Mouse (Mus musculus) limb, embryonic 15.5 days (tissue): ENCODE data around the gene Kcnh1. TPM values are rescaled to one million over a fixed set of nuclear protein-coding genes. Genes with fewer than 3 reads are reported as not detected.

ENCODE experiments used
- ATAC-seq: fragments of 200-750 bp; cut with Nextera tagmentation; 2 replicates; pipeline ENCODE4 v1.8.0; 2017; ENCODE audit warnings: low read depth, moderate TSS enrichment; ENCODE audit not compliant: insufficient number of reproducible peaks, low FRiP score, low TSS enrichment
- H3K27ac ChIP-seq: fragments of 300-500 bp; sonication (generic); 2 replicates; pipeline ENCODE4 v1.5.1; 2015; ENCODE audit warnings: moderate library complexity, mild to moderate bottlenecking, inconsistent platforms
- H3K27me3 ChIP-seq: fragments of 300-500 bp; sonication (generic); 2 replicates; pipeline ENCODE4 v1.6.1; 2015; ENCODE audit warnings: inconsistent platforms
- H3K36me3 ChIP-seq: fragments of 300-500 bp; sonication (generic); 2 replicates; pipeline ENCODE4 v1.6.1; 2015; ENCODE audit warnings: inconsistent platforms
- H3K4me1 ChIP-seq: fragments of 300-500 bp; sonication (generic); 2 replicates; pipeline ENCODE4 v1.6.1; 2015; ENCODE audit warnings: inconsistent platforms
- H3K4me2 ChIP-seq: fragments of 300-500 bp; sonication (generic); 2 replicates; pipeline ENCODE4 v1.6.1; 2015; ENCODE audit warnings: mild to moderate bottlenecking, inconsistent platforms
- H3K4me3 ChIP-seq: fragments of 300-500 bp; sonication (generic); 2 replicates; pipeline ENCODE4 v1.5.1; 2015; ENCODE audit warnings: mild to moderate bottlenecking, inconsistent platforms
- H3K9ac ChIP-seq: fragments of 300-500 bp; sonication (generic); 2 replicates; pipeline ENCODE4 v1.6.1; 2015; ENCODE audit warnings: inconsistent platforms
- H3K9me3 ChIP-seq: fragments of 300-500 bp; sonication (generic); 2 replicates; pipeline ENCODE4 v1.6.1; 2016; ENCODE audit warnings: inconsistent platforms
- WGBS: fragments of 180-500 bp; shearing (Covaris S2); methylation state at CpG from one replicate; pipeline ENCODE4 v1.1.7; 2015; 5-methylcytosine and 5-hydroxymethylcytosine counted together
- polyA plus RNA-seq: library from polyadenylated mRNA; unstranded; fragments of >200 nt; fragmentation: Nextera tagmentation; extraction: Ambion mirVana; gene quantifications from 2 replicates; pipeline ENCODE4 v1.2.1, GENCODE M21; 2015

Kcnh1 gene
- polyA plus RNA-seq: 0.35 and 0.61 TPM in 2 replicates

DNA sequence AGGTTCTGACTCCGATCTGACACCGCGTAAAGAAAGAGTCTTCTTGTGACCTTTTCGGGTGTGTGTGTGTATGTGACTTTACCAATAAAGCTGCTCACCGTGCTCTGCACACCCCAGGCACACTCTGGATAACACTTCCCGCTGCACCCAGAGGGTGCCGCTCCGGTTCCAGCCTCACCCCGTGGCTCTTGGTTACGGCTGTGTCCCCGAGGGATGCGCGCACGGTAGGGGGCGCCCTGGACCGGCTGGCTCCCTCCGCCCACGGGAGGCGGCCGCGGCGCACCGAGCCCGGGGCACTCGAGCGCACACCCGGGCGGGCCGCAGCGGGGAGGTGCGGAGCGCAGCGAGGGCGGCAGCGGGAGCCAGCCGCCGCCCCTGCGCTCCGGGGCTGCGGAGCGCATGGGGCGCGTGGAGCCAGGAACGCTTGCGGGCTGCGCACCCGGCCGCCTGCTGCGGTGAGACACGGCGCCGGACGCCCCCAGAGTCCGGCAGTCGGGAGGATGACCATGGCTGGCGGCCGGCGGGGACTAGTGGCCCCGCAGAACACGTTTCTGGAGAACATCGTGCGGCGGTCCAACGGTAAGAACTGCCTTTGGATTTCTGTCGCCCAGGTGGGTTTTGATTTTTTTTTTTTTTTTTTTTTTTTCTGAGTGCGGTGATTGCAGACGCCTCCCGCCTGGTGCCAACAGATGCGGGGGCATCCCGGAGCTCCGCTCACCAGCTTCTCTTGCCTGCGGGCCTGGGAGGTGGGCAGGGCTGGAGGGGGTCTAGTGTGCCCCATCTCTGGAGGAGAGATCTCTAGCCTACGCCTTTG is at the start of gene Kcnh1:
TSS of gene Kcnh1 (plus strand) at position 267 of the 814 bp plus-strand sequence.
- ATAC-seq: peak; percentile 74
- peak within 1 kb of the TSS; percentile 96 for H3K4me2 ChIP-seq
- H3K27me3 ChIP-seq: peaks cover 47% of the 10 kb centered on the region
- peak within 1 kb of the TSS; percentile 53 for H3K4me3 ChIP-seq
- H3K9ac ChIP-seq: peak within 1 kb of the TSS; percentile 33; the same call in 1 of the 2 replicates
- no peak within 1 kb of the TSS for H3K27ac ChIP-seq
- H3K36me3 ChIP-seq: no peaks in the 10 kb centered on the region
- peaks cover 12% of the 10 kb centered on the region for H3K4me1 ChIP-seq
- H3K9me3 ChIP-seq: no peaks in the 10 kb centered on the region
- WGBS: under 1% methylated on average over 73 of the region's 73 CpGs

DNA sequence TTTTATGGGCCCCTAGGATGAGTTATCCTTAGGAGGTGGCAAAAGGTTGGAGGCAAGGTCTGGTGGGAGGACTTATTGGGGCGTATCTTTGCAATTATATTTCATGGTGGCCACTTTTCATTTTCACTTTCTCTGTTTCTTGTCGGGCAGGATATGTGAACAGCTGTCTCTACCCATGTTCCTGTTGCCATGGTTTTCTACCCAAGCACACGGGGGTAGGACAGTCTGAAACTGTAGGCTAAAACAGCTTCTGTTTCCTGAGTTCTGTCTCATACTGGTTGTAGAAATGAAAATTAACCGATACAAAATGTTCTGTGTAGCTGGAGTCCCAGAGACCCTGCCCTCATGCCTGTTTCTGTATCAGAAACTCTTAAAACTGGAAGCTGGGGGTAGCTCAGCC is 39.4 kb upstream of the Kcnh1 start:
- no peaks in the 10 kb centered on the region for H3K27me3 ChIP-seq
- H3K4me3 ChIP-seq: no peak overlapping the region
- H3K4me1 ChIP-seq: no peaks in the 10 kb centered on the region
- H3K9me3 ChIP-seq: no peaks in the 10 kb centered on the region
- ATAC-seq: no peak
- no peak overlapping the region for H3K9ac ChIP-seq
- no peaks in the 10 kb centered on the region for H3K36me3 ChIP-seq
- no peak overlapping the region for H3K27ac ChIP-seq
- 88% methylated on average over 4 of the region's 4 CpGs for WGBS
- H3K4me2 ChIP-seq: no peak overlapping the region

DNA sequence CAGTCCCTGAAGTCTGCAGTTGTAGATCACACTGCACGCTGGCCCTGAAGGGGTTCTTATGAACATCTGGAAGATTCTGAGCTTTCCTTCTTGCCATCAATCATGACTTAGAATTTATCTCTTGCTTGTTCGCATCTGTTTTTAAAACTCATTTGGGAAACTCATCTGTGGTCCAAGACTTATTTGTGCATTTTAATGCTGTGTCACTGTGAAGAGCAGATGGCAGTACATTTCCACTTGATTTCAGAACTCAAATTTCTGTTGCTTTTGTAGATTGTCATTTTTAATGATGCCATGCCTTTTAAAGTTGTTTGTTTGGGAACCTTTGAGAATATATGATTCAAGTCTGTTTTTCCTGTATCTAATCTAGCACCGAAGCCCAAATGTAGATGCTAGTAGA is 19.1 kb upstream of the Kcnh1 start:
- Histone ChIP-seq H3K27ac (no peak overlapping the region), H3K4me2 (no peak overlapping the region), H3K9me3 (no peaks in the 10 kb centered on the region), H3K4me3 (no peak overlapping the region), H3K9ac (no peak overlapping the region), H3K36me3 (no peaks in the 10 kb centered on the region), H3K4me1 (peaks cover 5% of the 10 kb centered on the region; the same call in 1 of the 2 replicates), H3K27me3 (no peaks in the 10 kb centered on the region)
- WGBS: 75% methylated on average over 3 of the region's 3 CpGs
- no peak for ATAC-seq

DNA sequence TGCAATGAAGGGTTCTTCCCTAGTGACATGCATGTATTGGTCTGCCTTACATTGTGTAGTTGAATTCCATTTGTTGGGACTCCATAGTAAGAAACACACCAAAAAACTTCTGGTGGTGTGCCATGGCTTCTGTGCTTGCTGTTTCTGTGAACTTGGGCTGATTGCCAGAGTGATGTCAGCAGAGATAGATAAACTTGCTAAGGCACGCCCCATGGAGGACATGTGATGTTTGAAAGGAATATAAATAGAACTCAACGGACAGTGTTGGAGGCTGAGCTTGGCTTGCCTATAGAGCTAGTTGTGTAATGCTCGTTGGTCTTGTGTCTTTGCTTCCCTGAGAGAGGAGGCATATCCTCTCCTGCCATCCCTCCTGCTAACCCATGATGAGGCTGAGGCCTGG is 10.7 kb upstream of the Kcnh1 start:
- no peaks in the 10 kb centered on the region for H3K36me3 ChIP-seq
- no peak overlapping the region for H3K4me2 ChIP-seq
- H3K9me3 ChIP-seq: no peaks in the 10 kb centered on the region
- H3K4me1 ChIP-seq: no peaks in the 10 kb centered on the region
- H3K9ac ChIP-seq: no peak overlapping the region
- 73% methylated on average over 3 of the region's 3 CpGs for WGBS
- ATAC-seq: no peak
- no peak overlapping the region for H3K4me3 ChIP-seq
- H3K27me3 ChIP-seq: no peaks in the 10 kb centered on the region
- H3K27ac ChIP-seq: no peak overlapping the region

DNA sequence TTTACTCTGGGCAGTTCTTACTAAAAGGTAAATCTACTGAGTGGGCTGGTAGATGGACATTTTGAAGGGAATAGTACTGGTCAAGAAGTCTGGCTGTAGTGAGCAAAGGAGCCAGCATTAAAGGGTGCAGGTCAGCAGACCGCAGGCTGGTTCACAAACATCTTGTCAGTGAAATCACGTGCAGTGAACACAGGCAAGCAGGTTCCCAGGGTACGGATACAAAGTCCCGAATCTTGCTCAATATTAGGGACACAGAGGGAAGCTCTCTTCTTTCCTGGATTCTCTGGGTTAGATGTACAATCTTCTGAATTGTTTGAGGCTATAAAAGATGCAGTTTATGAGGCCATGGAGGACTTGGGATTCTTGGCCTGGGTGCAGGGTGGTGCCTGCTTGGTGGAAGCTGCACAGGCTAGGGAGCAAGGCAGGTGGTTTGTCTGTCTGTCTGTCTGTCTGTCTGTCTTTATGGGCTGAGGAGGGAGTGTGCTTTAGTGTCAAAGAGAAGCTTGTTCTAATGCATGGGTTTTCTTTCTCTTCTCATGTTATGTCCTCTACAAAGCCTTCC is 8.8 kb upstream of the Kcnh1 start:
- Histone ChIP-seq H3K27me3 (no peaks in the 10 kb centered on the region), H3K9me3 (no peaks in the 10 kb centered on the region), H3K4me3 (no peak overlapping the region), H3K4me1 (no peaks in the 10 kb centered on the region), H3K9ac (no peak overlapping the region), H3K27ac (no peak overlapping the region), H3K36me3 (no peaks in the 10 kb centered on the region), H3K4me2 (no peak overlapping the region)
- ATAC-seq: no peak
- WGBS: 77% methylated on average over 4 of the region's 4 CpGs

DNA sequence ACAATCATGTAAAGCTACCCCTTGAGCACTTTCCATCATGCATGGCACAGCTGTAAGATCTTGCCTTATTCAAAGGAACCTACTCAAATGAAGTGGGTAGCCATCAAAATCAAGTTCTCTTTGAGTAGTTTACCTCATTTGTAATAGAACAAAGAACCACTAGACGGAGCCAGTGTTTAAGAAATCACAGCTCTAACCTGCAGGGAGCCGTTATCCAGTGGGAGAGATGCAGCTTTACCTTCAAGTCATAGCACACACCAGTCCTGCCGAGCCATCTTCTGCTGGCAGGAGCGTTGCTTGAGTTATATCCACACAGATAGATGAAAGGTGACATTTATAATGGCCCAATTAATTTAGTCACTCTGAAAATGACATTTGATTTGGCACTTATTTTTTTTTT is 1.5 kb upstream of the Kcnh1 start:
- H3K36me3 ChIP-seq: no peaks in the 10 kb centered on the region
- WGBS: 10% methylated on average over 4 of the region's 4 CpGs
- H3K27ac ChIP-seq: no peak overlapping the region
- peaks cover 12% of the 10 kb centered on the region for H3K4me1 ChIP-seq
- H3K27me3 ChIP-seq: peaks cover 47% of the 10 kb centered on the region
- H3K9me3 ChIP-seq: no peaks in the 10 kb centered on the region
- H3K4me2 ChIP-seq: no peak overlapping the region
- ATAC-seq: no peak
- H3K4me3 ChIP-seq: no peak overlapping the region
- no peak overlapping the region for H3K9ac ChIP-seq

DNA sequence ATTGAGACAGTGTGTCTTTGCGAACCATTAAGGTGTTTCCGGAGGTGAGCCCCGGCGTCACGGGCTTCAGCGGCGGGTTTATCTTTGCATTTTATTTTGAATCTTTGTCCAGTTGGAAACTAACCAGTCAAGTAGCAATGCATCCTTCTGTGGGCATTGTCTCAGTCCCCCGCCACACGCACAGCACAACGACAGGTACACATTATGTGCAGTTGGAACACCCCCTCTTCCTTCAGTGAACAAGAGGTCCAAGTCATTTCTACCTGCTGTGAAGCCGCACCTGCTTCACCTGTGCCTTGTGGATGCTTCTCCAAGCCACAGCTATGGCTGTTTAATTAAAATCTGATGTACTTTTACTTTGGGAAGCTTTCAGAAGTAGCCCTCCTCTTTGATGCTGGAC is 803 bp upstream of the Kcnh1 start:
- no peak overlapping the region for H3K4me3 ChIP-seq
- H3K9ac ChIP-seq: no peak overlapping the region
- no peaks in the 10 kb centered on the region for H3K36me3 ChIP-seq
- H3K4me1 ChIP-seq: peaks cover 12% of the 10 kb centered on the region
- no peak for ATAC-seq
- peaks cover 47% of the 10 kb centered on the region for H3K27me3 ChIP-seq
- H3K4me2 ChIP-seq: no peak overlapping the region
- H3K27ac ChIP-seq: no peak overlapping the region
- no peaks in the 10 kb centered on the region for H3K9me3 ChIP-seq
- 81% methylated on average over 11 of the region's 11 CpGs for WGBS

DNA sequence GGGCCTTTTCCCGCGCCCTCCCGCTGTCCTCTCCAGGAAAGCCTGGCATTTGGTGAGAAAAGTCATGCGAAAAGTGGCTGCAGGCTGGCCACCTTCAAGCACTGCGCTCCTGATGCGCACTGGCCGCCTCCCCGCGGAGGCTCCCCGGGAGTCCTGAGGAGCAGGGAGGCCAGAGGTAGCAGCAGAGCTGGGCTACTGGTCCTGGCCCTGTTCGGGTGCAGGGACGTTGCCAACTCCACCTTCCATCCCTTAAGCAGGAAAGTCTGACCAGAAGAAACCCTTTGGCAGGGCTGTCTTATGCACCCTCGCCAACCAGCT is 707 bp downstream of the Kcnh1 start:
- Histone ChIP-seq H3K36me3 (no peaks in the 10 kb centered on the region), H3K27me3 (peaks cover 47% of the 10 kb centered on the region), H3K4me3 (peak overlapping the region; percentile 53), H3K9me3 (no peaks in the 10 kb centered on the region), H3K4me2 (peak overlapping the region; percentile 96), H3K4me1 (peaks cover 12% of the 10 kb centered on the region), H3K27ac (no peak overlapping the region), H3K9ac (0 out of 2 replicates have a peak overlapping the region, but pooled peaks have one; percentile 10)
- WGBS: 5% methylated on average over 13 of the region's 13 CpGs
- no peak for ATAC-seq

DNA sequence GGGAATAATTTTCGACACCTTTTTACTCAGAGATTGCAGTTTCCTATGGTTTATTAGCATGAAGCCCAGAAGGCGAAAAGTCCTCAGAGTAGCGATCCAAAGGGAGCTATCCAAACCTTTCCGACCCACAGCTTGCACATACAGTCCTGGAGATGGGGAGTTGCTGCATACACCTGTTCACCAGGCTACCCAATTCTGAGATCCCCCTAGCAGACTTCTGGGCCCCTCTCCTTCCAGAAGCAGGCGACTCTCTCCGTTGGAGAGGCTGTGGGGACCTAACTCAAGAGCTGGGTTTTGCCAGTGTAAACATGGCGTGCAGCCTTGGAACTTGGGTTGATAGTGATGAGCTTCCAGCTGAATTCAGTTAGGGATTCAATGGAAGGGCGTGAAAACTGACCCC is 1.3 kb downstream of the Kcnh1 start:
- no peak overlapping the region for H3K4me2 ChIP-seq
- ATAC-seq: no peak

DNA sequence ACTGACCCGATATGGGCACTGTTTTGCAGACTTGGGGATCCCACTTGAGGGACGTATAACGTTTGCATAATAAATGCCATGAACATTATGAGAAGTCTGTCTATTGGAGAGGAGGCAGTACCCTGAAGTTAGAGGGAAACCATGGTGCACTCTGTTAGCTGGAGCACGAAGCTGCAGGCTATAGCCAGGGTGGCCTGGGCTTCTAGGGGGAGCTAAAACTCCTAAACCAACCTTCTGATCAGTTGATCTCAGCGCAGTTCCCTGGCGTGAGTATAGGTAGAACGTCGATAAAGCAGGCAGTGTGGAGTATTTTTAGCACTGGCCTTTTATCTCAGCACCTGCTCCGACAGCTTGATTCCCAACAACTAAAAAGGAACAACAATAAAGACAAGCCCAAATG is 2.1 kb downstream of the Kcnh1 start:
- H3K27me3 ChIP-seq: peaks cover 47% of the 10 kb centered on the region
- no peaks in the 10 kb centered on the region for H3K9me3 ChIP-seq
- no peak for ATAC-seq
- H3K36me3 ChIP-seq: no peaks in the 10 kb centered on the region
- no peak overlapping the region for H3K4me2 ChIP-seq
- no peak overlapping the region for H3K9ac ChIP-seq
- H3K4me3 ChIP-seq: no peak overlapping the region
- H3K4me1 ChIP-seq: peaks cover 12% of the 10 kb centered on the region
- WGBS: 65% methylated on average over 9 of the region's 9 CpGs
- H3K27ac ChIP-seq: no peak overlapping the region

More for the DNA sequence above, 1.3 kb downstream of the Kcnh1 start:
- H3K36me3 ChIP-seq: no peaks in the 10 kb centered on the region
- H3K9ac ChIP-seq: no peak overlapping the region
- WGBS: 57% methylated on average over 8 of the region's 8 CpGs
- no peaks in the 10 kb centered on the region for H3K9me3 ChIP-seq
- H3K27me3 ChIP-seq: peaks cover 47% of the 10 kb centered on the region
- H3K4me3 ChIP-seq: no peak overlapping the region
- H3K27ac ChIP-seq: no peak overlapping the region
- peaks cover 12% of the 10 kb centered on the region for H3K4me1 ChIP-seq

DNA sequence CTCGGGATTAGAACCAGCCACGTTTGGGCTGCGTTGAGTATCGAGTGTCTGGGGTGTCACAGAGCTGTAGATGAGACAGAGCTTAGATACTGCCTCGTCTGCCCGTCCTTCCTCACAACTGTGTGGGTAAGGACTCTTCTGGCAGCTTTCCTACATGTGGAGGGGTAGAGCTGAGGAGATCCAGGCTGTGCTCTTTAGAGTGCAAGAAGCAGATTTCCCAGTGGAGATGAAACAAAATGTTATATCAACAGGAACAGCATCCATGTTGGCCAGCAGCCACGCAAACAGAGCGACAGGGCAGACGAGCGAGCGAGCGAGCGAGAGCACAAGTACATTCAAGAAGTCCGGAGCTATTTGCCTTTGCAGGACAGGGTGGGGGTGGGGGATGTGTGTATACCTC is 3.1 kb downstream of the Kcnh1 start:
- WGBS: 76% methylated on average over 14 of the region's 14 CpGs
- no peak overlapping the region for H3K4me2 ChIP-seq
- no peak overlapping the region for H3K9ac ChIP-seq
- H3K9me3 ChIP-seq: no peaks in the 10 kb centered on the region
- peaks cover 38% of the 10 kb centered on the region for H3K27me3 ChIP-seq
- ATAC-seq: no peak
- peaks cover 12% of the 10 kb centered on the region for H3K4me1 ChIP-seq
- H3K27ac ChIP-seq: no peak overlapping the region
- H3K36me3 ChIP-seq: no peaks in the 10 kb centered on the region
- H3K4me3 ChIP-seq: no peak overlapping the region

DNA sequence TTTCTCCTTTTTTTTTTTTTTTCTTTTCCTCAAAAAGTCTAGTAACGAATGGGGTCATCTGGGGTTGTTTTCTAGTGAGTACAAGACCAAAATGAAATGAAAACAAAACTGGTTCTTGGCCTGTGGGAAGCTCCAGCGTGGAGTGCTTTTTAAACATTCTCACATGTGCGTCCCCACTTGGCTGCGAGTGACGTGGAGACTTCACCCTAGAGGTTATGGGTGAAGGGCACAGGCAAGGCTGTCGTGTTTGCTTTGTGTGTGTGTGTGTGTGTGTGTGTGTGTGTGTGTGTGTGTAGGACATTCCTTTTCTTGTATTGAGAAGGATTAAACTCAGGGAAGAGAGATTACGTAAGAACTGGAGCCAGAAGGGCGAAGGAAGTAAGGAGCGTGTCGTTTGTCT is 6.9 kb downstream of the Kcnh1 start:
- peaks cover 7% of the 10 kb centered on the region for H3K27me3 ChIP-seq
- 0 out of 2 replicates have a peak, but pooled peaks cover 2% of the 10 kb centered on the region for H3K4me1 ChIP-seq
- no peaks in the 10 kb centered on the region for H3K36me3 ChIP-seq
- no peak overlapping the region for H3K27ac ChIP-seq
- no peak overlapping the region for H3K4me2 ChIP-seq
- ATAC-seq: no peak
- no peak overlapping the region for H3K4me3 ChIP-seq
- 59% methylated on average over 10 of the region's 10 CpGs for WGBS
- no peaks in the 10 kb centered on the region for H3K9me3 ChIP-seq
- no peak overlapping the region for H3K9ac ChIP-seq
